Mouse (Mus musculus) adrenal gland, postnatal 36 days (tissue): ENCODE measurements around the gene Keap1. TPM values are rescaled to one million over a fixed set of nuclear protein-coding genes. Genes with fewer than 3 reads are reported as not detected.
"Not testable (repeated sequence)": the region's sequence is repeated elsewhere in the genome, so short reads cannot be mapped to it uniquely, and the experiment has no call there.

Source experiments
- DNase-seq, 2 experiments: peaks; one replicate each; pipeline ENCODE4 v3.0.0; 2021; ENCODE audit warnings: mixed read lengths in 1 of 2
- long read RNA-seq, 2 experiments: library from polyadenylated mRNA; stranded (forward); transcript quantifications; one replicate each; pipeline ENCODE4 v2.0.0; 2021; ENCODE audit warnings: borderline sequencing depth in 2 of 2
- total RNA-seq, 2 experiments: library from RNA; stranded (reverse); gene quantifications; 2 replicates each; pipeline ENCODE4 v1.2.3; 2021

The Keap1 gene
- total RNA-seq, result 10 to 100 TPM; 45.8 to 46.0 TPM
- long read RNA-seq, experiment 1, transcript Keap1-204 (6 exons, 2,163 nt), result minor isoform, 11 of 129 reads
- long read RNA-seq, experiment 1, transcript Keap1-205 (6 exons, 3,151 nt), result minor isoform, 14 of 129 reads
- long read RNA-seq, experiment 1, transcript Keap1-202 (5 exons, 3,614 nt), result minor isoform, 22 of 129 reads
- long read RNA-seq, experiment 1, transcript Keap1-201 (6 exons, 3,172 nt), result major isoform, 51 of 129 reads
- long read RNA-seq, experiment 1, partial matches to known transcripts, result 19 of 129 reads
- long read RNA-seq, experiment 1, other reads (novel, unspliced or antisense), result 12 of 129 reads
- long read RNA-seq, experiment 2, transcript Keap1-205 (6 exons, 3,151 nt), result minor isoform, 7 of 52 reads
- long read RNA-seq, experiment 2, transcript Keap1-201 (6 exons, 3,172 nt), result major isoform, 22 of 52 reads
- long read RNA-seq, experiment 2, transcript Keap1-202 (5 exons, 3,614 nt), result minor isoform, 9 of 52 reads
- long read RNA-seq, experiment 2, transcript Keap1-204 (6 exons, 2,163 nt), result minor isoform, 6 of 52 reads
- long read RNA-seq, experiment 2, partial matches to known transcripts, result 6 of 52 reads
- long read RNA-seq, experiment 2, other reads (novel, unspliced or antisense), result 2 of 52 reads

GRCm38 (mm10) chr9:21238733-21239464 is at the start of gene Keap1:
TSS of gene Keap1 (minus strand) at chr9:21239361.
- DNase-seq, result peak; percentile 89 to 92

GRCm38 (mm10) chr9:21288404-21289336 is 49.5 kb upstream of the Keap1 start:
- DNase-seq, result peak; percentile 46 to 69

GRCm38 (mm10) chr9:21287571-21288402 is 48.6 kb upstream of the Keap1 start, which contains the start of gene Kri1:
TSS of gene Kri1 (minus strand) at chr9:21287969.
- peak; percentile 99 for DNase-seq

GRCm38 (mm10) chr9:21286753-21287152 is 47.6 kb upstream of the Keap1 start:
- no peak for DNase-seq

GRCm38 (mm10) chr9:21283994-21284393 is 44.8 kb upstream of the Keap1 start:
- no peak for DNase-seq

GRCm38 (mm10) chr9:21283591-21283990 is 44.4 kb upstream of the Keap1 start:
- DNase-seq, result no peak

- DNase-seq, result peak in 1 of 2 experiments; percentile 51
These were observed 38.6 kb upstream of the Keap1 start for GRCm38 (mm10) chr9:21277776-21278175.

GRCm38 (mm10) chr9:21276307-21276706 is 37.1 kb upstream of the Keap1 start:
- peak; percentile 12 to 18 for DNase-seq

- no peak for DNase-seq
These were observed 36.6 kb upstream of the Keap1 start for GRCm38 (mm10) chr9:21275727-21276126.

GRCm38 (mm10) chr9:21275013-21275710 is 36.0 kb upstream of the Keap1 start:
- DNase-seq, result no peak

GRCm38 (mm10) chr9:21274336-21274735 is 35.2 kb upstream of the Keap1 start:
- no peak for DNase-seq

GRCm38 (mm10) chr9:21273520-21274228 is 34.5 kb upstream of the Keap1 start:
- DNase-seq, result no peak

- DNase-seq, result no peak
These were observed 33.9 kb upstream of the Keap1 start for GRCm38 (mm10) chr9:21273094-21273493.

GRCm38 (mm10) chr9:21272391-21272790 is 33.2 kb upstream of the Keap1 start:
- no peak for DNase-seq

- DNase-seq, result not testable (repeated sequence)
These were observed 30.4 kb upstream of the Keap1 start for GRCm38 (mm10) chr9:21269590-21269989.

GRCm38 (mm10) chr9:21268305-21268704 is 29.1 kb upstream of the Keap1 start:
- DNase-seq, result no peak

GRCm38 (mm10) chr9:21266889-21267288 is 27.7 kb upstream of the Keap1 start:
- no peak for DNase-seq

- no peak for DNase-seq
These were observed 26.4 kb upstream of the Keap1 start for GRCm38 (mm10) chr9:21265611-21266010.

GRCm38 (mm10) chr9:21265000-21265561 is 25.9 kb upstream of the Keap1 start, which contains the start of gene Atg4d:
TSS of gene Atg4d (plus strand) at chr9:21265293.
- DNase-seq, result peak; percentile 99
